Mouse (Mus musculus) midbrain, embryonic 10.5 days (tissue): ENCODE data around the gene Tmem208. TPM values are rescaled to one million over a fixed set of nuclear protein-coding genes. Genes with fewer than 3 reads are reported as not detected.

Source experiments
- DNase-seq: peaks from one replicate; pipeline ENCODE4 v3.0.0-alpha.2; 2017; ENCODE audit warnings: low spot score
- H3K27ac ChIP-seq: fragments of 300-500 bp; sonication (generic); replicated peaks from 2 replicates; pipeline ENCODE4 v1.5.1; 2016; ENCODE audit warnings: mild to moderate bottlenecking
- H3K27me3 ChIP-seq: fragments of 300-500 bp; sonication (generic); 2 replicates; pipeline ENCODE4 v1.6.1; 2016; ENCODE audit warnings: low read depth, mild to moderate bottlenecking; ENCODE audit not compliant: poor library complexity, severe bottlenecking
- H3K36me3 ChIP-seq: fragments of 300-500 bp; sonication (generic); 2 replicates; pipeline ENCODE4 v1.6.1; 2016; ENCODE audit warnings: mild to moderate bottlenecking, moderate library complexity
- H3K4me1 ChIP-seq: fragments of 300-500 bp; sonication (generic); 2 replicates; pipeline ENCODE4 v1.6.1; 2016
- H3K4me3 ChIP-seq: fragments of 300-500 bp; sonication (generic); 2 replicates; pipeline ENCODE4 v1.5.1; 2016; ENCODE audit warnings: mild to moderate bottlenecking, moderate library complexity
- H3K9me3 ChIP-seq: fragments of 300-500 bp; sonication (generic); replicated peaks from 2 replicates; pipeline ENCODE4 v1.6.1; 2016; ENCODE audit warnings: mild to moderate bottlenecking
- WGBS: fragments of 180-500 bp; shearing (Covaris S2); methylation state at CpG from one replicate; pipeline ENCODE4 v1.1.7; 2016; 5-methylcytosine and 5-hydroxymethylcytosine counted together
- polyA plus RNA-seq: library from polyadenylated mRNA; unstranded; fragments of >200 nt; fragmentation: Nextera tagmentation; extraction: Ambion mirVana; gene quantifications from 2 replicates; pipeline ENCODE4 v1.2.1, GENCODE M21; 2016

The Tmem208 gene
- polyA plus RNA-seq, 1 experiment from 2014 or later = 105 TPM

DNA sequence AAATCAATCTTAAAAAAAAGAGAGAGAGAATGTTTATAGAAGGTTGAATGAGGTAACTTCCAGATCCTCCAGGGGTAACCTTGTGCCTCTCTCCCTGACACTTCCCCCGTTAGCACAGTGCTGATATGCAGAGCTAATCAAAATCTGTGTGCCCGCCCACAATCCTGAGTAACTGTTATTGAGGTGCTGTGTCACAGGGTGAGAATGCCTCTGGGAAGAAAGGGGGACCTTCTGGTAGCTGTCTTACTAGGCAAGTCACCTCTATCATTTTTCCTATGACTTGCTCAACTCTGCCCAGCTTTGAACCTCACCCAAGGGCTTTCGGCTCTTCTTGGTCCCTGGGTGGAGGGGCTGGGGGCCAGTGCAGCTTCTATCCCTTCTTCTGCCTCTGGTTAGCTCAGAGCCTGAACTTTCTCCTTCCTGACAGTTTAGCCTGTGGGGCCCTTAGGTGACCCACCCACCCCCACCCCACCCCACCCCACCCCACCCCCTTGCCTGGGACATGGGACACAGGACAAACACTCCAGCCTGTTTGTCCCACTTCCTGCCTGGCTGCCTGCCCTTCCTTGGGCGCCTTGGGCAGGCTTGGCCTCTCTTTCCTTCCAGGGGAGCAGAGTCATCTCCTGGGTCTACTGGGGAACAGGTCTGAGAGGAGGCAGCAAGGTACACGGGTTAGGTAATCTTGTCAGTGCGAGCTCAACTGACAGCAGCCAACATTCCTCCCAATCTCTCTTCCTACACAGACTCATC, 13.9 kb downstream of the Tmem208 start:
- Histone ChIP-seq H3K27ac (no peak overlapping the region), H3K4me1 (peaks cover 13% of the 10 kb centered on the region), H3K9me3 (no peaks in the 10 kb centered on the region), H3K27me3 (peaks cover 14% of the 10 kb centered on the region), H3K4me3 (no peak overlapping the region), H3K36me3 (peaks cover 36% of the 10 kb centered on the region)
- no peak for DNase-seq
- WGBS = 81% methylated on average over 6 of the region's 6 CpGs

DNA sequence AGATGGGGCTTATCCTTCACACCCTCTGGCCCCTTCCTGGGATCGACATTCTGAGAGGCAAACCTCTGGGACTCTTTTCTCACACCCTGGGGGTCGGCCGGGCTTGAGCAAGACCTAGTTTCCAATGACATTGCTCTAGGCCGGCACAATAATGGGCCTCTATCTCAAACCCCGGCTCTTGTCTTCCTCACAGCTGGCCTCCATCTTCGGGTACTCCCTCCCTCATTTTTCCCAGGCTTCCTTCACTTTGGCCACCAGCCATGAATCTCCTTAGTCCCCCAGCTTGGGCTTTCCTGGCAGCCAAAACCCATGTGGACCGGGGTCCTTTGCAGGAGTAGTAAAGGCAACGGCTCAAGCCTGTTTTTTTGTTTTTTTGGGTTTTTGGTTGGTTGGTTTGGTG, 15.2 kb downstream of the Tmem208 start:
- WGBS = 61% methylated on average over 8 of the region's 8 CpGs
- H3K9me3 ChIP-seq = no peaks in the 10 kb centered on the region
- H3K27me3 ChIP-seq = peaks cover 14% of the 10 kb centered on the region
- no peak for DNase-seq
- peaks cover 26% of the 10 kb centered on the region for H3K4me1 ChIP-seq
- no peak overlapping the region for H3K27ac ChIP-seq
- H3K4me3 ChIP-seq = no peak overlapping the region
- H3K36me3 ChIP-seq = peaks cover 23% of the 10 kb centered on the region

DNA sequence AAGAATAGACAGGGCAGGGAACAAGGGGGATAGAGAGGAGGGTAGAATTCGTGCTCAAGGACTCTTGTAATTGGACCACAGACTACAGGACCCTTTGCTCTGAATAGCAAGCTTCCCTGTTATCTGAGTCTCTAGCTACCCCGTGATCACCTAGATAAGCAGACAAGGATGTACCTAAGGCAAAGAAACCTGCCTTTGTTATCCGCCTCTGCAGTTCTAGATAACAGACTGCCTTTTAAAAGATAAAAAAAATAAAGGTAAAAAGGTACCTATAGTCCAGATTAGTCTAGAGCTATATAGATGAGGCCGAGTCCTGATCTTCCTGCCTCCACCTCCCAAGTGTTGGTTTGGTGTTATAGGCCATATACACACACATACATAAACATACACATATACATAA, 16.6 kb downstream of the Tmem208 start:
- Histone ChIP-seq H3K27me3 (peaks cover 2% of the 10 kb centered on the region), H3K36me3 (peaks cover 9% of the 10 kb centered on the region), H3K4me3 (no peak overlapping the region), H3K27ac (no peak overlapping the region), H3K9me3 (no peaks in the 10 kb centered on the region), H3K4me1 (peaks cover 36% of the 10 kb centered on the region)
- WGBS = 83% methylated on average over 4 of the region's 4 CpGs
- no peak for DNase-seq

DNA sequence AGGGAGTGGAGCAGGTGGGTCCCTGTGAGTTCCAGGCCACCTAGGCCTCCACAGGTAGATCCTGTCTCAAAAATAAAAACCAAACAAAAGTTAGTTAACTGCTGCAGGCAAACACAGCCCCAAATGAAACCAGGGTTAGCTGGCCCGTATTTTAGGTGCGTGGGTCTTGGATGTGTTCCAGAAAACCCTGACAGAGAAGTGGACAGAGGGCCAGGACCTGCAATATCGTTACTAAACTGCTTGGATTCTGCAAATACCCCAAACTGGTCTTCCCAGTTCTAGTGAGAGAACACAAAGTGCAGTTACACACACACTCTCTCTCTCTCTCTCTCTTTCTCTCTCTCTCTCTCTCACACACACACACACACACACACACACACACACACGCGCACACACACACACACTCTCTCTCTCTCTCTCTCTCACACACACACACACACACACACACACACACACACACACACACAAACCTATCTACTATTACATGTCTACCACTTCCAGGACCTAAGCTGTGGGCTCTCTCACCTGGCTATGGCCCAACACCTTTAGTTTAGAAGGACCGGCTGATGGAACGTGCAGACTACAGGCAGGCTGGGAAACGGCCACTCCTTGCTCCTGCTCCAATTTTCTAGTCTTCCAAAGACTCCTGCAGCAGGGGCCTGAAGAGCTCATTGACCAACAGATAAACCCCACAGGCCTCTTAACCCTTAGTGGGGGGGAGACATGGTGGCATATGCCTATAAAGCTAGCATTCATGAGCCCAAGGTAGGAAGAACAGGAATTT, 17.8 kb downstream of the Tmem208 start:
- no peak for DNase-seq
- WGBS = 77% methylated on average over 8 of the region's 8 CpGs
- Histone ChIP-seq H3K36me3 (no peaks in the 10 kb centered on the region), H3K4me1 (peaks cover 48% of the 10 kb centered on the region), H3K4me3 (no peak overlapping the region), H3K9me3 (no peaks in the 10 kb centered on the region), H3K27me3 (no peaks in the 10 kb centered on the region), H3K27ac (no peak overlapping the region)

DNA sequence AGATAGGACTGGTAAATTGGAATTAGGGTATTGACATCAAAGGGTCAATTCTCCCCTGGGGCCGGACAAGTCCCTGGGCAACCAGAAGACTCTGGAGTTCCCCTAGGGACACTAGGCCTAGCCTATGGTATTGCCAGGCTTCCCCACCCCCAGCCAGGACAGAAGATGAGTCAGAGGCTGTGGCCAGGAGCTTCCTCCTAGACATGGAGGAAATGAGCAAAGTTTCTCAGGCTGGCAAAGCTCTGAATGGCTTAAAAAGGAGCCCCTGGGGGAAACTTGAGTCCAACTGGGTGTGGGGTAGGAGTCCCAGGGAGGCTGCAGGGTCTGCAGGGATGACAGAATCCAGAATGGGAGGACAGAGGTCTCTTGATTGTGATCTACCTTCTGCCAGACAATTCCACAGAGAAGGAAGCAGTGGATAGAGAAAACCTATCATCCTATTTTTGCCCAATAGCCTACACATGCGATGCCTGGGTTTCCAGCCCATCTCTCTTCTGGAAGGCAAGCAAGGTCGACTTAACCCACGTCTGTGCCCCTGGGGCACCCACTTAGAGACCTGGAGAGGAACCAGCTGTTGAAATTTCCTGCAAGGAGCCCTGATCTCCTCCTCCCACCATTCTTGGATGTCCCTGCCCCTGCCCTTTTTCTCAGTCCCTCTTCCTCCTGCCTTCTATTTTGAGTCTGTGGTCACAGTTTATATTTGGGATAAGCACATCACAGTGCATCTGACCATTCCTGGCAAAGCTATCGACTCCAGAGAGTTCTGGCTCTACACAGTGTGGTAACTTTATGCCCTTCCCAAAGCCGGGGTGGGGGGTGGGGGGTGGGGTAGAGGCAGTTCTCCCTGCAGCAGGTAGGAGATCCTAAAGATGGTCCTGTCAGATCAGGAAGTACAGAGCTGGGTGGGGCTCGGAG, 19.2 kb downstream of the Tmem208 start:
- no peaks in the 10 kb centered on the region for H3K9me3 ChIP-seq
- WGBS = 77% methylated on average over 7 of the region's 7 CpGs
- peak overlapping the region; percentile 76; the same call in 1 of the 2 replicates for H3K4me3 ChIP-seq
- H3K27ac ChIP-seq = no peak overlapping the region
- no peak for DNase-seq
- no peaks in the 10 kb centered on the region for H3K36me3 ChIP-seq
- peaks cover 10% of the 10 kb centered on the region for H3K27me3 ChIP-seq
- peaks cover 61% of the 10 kb centered on the region for H3K4me1 ChIP-seq

DNA sequence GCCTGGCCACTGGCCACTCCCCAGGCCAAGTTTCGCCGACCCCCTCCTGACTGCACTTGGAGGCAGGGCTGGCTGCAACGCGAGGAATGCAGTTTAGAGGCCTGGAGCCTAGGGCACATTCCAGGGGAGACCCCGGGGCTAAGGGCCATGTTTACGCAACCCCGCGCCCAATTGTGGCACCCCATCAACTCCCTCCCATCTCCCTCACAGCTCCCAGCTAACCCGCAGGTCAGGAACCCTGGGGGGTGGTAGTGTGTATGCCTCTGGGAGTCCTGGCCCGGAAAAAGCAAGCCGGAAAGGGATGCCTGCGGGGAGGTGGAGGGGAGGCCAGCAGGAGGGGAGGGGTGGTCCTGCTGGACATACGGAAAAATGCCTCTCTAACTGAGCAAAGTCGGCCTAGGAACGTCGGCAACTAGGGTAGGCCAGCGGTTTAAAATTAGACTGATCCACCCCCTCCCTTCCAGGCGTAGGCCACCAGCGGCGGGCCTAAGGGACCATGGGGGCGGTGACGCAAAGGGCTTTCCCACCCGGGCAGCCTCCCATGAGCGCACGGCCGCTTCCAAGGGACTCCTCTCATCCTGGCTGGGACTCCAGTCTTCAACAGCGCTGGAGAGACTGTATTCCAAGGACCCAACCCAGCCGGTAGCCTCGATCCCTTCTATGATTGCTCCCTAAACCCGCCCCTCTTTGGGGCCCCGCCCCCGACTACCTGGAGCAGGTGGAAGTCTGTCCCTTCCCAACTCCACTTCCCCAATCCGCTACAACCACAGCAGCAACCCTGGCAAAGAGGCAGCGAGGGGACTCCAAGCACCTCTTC, 20.7 kb downstream of the Tmem208 start:
- Histone ChIP-seq H3K27me3 (peaks cover 21% of the 10 kb centered on the region), H3K9me3 (no peaks in the 10 kb centered on the region), H3K27ac (peak overlapping the region; percentile 89), H3K4me1 (peaks cover 65% of the 10 kb centered on the region), H3K36me3 (no peaks in the 10 kb centered on the region), H3K4me3 (peak overlapping the region; percentile 76)
- DNase-seq = peak; percentile 57
- under 1% methylated on average over 34 of the region's 34 CpGs for WGBS

GRCm38 (mm10) chr8:105347428-105348221, 21.5 kb downstream of the Tmem208 start, which contains the start of gene Fhod1:
Fhod1 (minus strand) TSS chr8:105347953.
- H3K27ac ChIP-seq = peak within 1 kb of the TSS; percentile 89
- H3K36me3 ChIP-seq = no peaks in the 10 kb centered on the region
- H3K4me3 ChIP-seq = peak within 1 kb of the TSS; percentile 76
- peak; percentile 96 for DNase-seq
- H3K9me3 ChIP-seq = no peaks in the 10 kb centered on the region
- under 1% methylated on average over 53 of the region's 53 CpGs for WGBS
- peaks cover 21% of the 10 kb centered on the region for H3K27me3 ChIP-seq
- peaks cover 65% of the 10 kb centered on the region for H3K4me1 ChIP-seq

DNA sequence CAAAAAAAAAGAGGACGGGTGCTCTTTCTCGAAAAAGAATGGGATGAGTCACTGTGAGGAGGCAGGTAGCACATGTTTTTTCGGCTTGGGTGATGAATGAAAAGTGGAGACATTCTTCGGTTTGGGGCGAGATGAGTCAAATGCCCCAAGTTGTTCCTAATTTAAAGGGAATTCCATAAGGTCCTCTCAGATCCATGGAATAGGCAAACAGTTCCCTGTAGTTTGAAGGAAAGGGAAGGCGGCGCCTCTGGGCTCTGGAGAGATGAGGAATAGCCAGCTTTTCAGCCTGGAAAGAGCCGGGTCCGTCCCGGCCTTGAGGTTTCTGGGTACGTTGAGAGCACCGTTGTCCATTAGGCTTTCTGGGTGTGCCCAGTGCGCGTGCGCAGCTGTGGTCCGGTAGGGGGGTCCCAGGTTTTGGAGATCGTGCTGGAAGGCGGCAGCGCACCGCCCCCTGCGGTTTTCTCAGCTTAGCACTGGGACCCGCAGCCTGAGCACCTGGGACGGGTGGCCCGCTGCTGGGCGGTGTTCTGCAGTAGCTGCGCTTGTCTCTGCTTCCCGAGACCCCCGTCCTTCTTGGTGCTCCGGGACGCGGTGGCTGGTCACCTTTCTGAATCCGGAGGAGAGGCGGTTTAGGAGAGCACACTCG, 22.4 kb downstream of the Tmem208 start, which contains the start of gene Slc9a5:
TSS of gene Slc9a5 (plus strand) at position 394 of the 646 bp plus-strand sequence.
- Histone ChIP-seq H3K27me3 (peaks cover 24% of the 10 kb centered on the region), H3K9me3 (no peaks in the 10 kb centered on the region), H3K4me1 (peaks cover 66% of the 10 kb centered on the region), H3K36me3 (peaks cover 5% of the 10 kb centered on the region; the same call in 1 of the 2 replicates), H3K4me3 (peak within 1 kb of the TSS; percentile 76), H3K27ac (peak within 1 kb of the TSS; percentile 89)
- under 1% methylated on average over 34 of the region's 34 CpGs for WGBS
- DNase-seq = peak; percentile 85

DNA sequence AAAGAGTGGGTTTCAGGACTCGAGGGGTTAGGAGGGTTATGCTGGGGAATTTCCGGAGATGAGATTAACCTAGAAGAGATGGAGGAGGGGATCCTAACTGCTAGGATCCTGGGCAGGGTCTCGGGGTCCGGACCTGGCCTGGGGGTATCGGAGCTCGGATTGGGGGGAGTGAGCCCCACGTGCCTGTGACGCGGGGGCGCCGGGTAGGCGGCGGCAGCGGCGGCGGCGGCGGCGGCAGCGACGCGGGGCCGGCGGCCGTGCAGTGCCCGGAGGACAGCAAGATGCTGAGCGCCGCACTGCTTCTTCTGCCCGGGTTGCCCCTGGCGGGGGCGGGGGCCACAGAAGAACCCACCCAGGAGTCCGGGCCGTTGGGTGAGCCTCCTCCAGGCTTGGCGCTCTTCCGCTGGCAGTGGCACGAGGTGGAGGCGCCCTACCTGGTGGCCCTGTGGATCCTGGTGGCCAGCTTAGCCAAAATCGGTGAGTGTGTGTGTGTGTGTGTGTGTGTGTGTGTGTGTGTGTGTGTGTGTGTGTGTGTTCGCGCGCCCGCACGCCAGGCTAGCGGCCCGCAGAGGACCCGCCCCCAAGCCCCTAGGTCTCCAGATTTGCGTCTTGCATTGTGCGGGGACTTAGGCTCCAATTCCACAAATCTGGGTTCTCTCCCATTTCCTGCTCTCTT, 23.1 kb downstream of the Tmem208 start:
- H3K36me3 ChIP-seq = peaks cover 8% of the 10 kb centered on the region; the same call in 1 of the 2 replicates
- peak overlapping the region; percentile 89 for H3K27ac ChIP-seq
- peak; percentile 67 for DNase-seq
- H3K4me1 ChIP-seq = peaks cover 68% of the 10 kb centered on the region
- H3K27me3 ChIP-seq = peaks cover 26% of the 10 kb centered on the region
- H3K9me3 ChIP-seq = no peaks in the 10 kb centered on the region
- H3K4me3 ChIP-seq = peak overlapping the region; percentile 76
- WGBS = under 1% methylated on average over 37 of the region's 48 CpGs

GRCm38 (mm10) chr8:105350186-105350585, 24.0 kb downstream of the Tmem208 start:
- no peaks in the 10 kb centered on the region for H3K9me3 ChIP-seq
- peaks cover 26% of the 10 kb centered on the region for H3K27me3 ChIP-seq
- peaks cover 8% of the 10 kb centered on the region; the same call in 1 of the 2 replicates for H3K36me3 ChIP-seq
- 50% methylated on average over 7 of the region's 7 CpGs for WGBS
- H3K4me3 ChIP-seq = peak overlapping the region; percentile 76
- no peak for DNase-seq
- H3K27ac ChIP-seq = no peak overlapping the region
- peaks cover 67% of the 10 kb centered on the region for H3K4me1 ChIP-seq
